ENCODE assay signal across 21 mouse cellular contexts in the genomic region with DNA sequence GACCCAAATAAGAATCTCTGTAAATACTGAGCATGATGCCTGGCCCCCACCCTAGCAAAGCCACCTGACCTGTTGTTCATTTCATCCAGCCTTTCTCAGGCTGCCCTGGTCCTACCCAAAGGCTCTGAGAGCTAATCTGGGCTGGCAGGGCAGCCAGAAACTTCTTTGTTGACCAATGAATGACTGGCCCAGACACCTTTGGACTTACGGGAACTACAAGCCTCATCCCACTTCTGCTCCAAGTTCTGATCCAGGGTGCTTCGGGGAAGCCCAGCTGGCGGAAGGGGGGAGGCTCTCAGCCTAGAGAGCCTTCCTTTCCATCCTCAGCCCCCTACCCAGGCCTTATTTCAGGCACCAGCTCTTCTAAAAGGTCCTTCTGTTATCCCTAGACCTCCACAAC. TPM values are rescaled to one million over a fixed set of nuclear protein-coding genes. Genes with fewer than 3 reads are reported as not detected.
DNase-seq lines count a peak whose midpoint lies in the region; ATAC-seq and TF ChIP-seq lines count a peak whose summit lies in the region.
"Had no signal": no experiment of that assay in that cellular context is flagged by ENCODE, and none has a peak within 500 bp of the region (broad histone marks: within the 10 kb centered on the region; RNA-seq: fewer than 3 reads in every experiment).

No protein-coding gene starts in this region.

- peak overlapping the region; percentile 81 for H3K27ac ChIP-seq in kidney, adult 2 months (ENCODE audit: insufficient read depth, low read depth, low read length)
- no peak overlapping the region for H3K27ac ChIP-seq in kidney, embryonic 14.5 days (ENCODE audit: low read depth, low read length)
- H3K27ac ChIP-seq in kidney, embryonic 15.5 days: no peak overlapping the region
- H3K27ac ChIP-seq in liver, embryonic 16.5 days (ENCODE audit: low read length): peak overlapping the region; percentile 64
- H3K27ac ChIP-seq: embryonic facial prominence, embryonic 13.5 days; hindbrain, embryonic 15.5 days had no signal

- DNase-seq in kidney, adult 2 months: peak; percentile 86
- peak; percentile 66 to 75 for DNase-seq in kidney, postnatal 36 days
- no peak for DNase-seq in frontal cortex, postnatal 36 days (ENCODE audit: low spot score in 2 of 2)
- DNase-seq in cerebellum, adult 8-10 months: no peak
- DNase-seq in thymus, postnatal 14 days: no peak
- DNase-seq: adrenal gland, adult 2 months; cerebellum, adult 2 months; cerebellum, postnatal 36 days; embryo, embryonic 11 days; gastrocnemius, postnatal 10 days; lung, postnatal 4 days; right cerebral cortex, postnatal 4 days had no signal

- no peak overlapping the region for H3K9ac ChIP-seq in kidney, embryonic 14.5 days (ENCODE audit: low read depth, low read length)
- H3K9ac ChIP-seq in kidney, embryonic 15.5 days: no peak overlapping the region
- H3K9ac ChIP-seq in liver, embryonic 16.5 days (ENCODE audit: low read depth, low read length): peak overlapping the region; percentile 44
- H3K9ac ChIP-seq: embryonic facial prominence, embryonic 13.5 days; hindbrain, embryonic 15.5 days had no signal

- peaks cover 22% of the 10 kb centered on the region for H3K4me1 ChIP-seq in kidney, adult 2 months (ENCODE audit: control insufficient read depth, insufficient read depth, low read length)
- H3K4me1 ChIP-seq in kidney, embryonic 14.5 days (ENCODE audit: control insufficient read depth, insufficient read depth, low read length): no peaks in the 10 kb centered on the region
- H3K4me1 ChIP-seq in kidney, embryonic 15.5 days: peaks cover 4% of the 10 kb centered on the region
- H3K4me1 ChIP-seq in liver, embryonic 16.5 days (ENCODE audit: control insufficient read depth, low read depth, low read length): peaks cover 3% of the 10 kb centered on the region
- H3K4me1 ChIP-seq: embryonic facial prominence, embryonic 13.5 days; hindbrain, embryonic 15.5 days had no signal

- H3K4me2 ChIP-seq in kidney, embryonic 14.5 days (replicated peaks; ENCODE audit: low read depth, low read length): no peak overlapping the region
- peak overlapping the region; percentile 19; the same call in 1 of the 2 replicates for H3K4me2 ChIP-seq in kidney, embryonic 15.5 days
- no peak overlapping the region for H3K4me2 ChIP-seq in liver, embryonic 16.5 days (ENCODE audit: low read depth, low read length)
- H3K4me2 ChIP-seq: embryonic facial prominence, embryonic 13.5 days; heart, embryonic 11.5 days; hindbrain, embryonic 15.5 days had no signal

- peaks cover 3% of the 10 kb centered on the region; the same call in 1 of the 2 replicates for H3K9me3 ChIP-seq in kidney, embryonic 14.5 days (ENCODE audit: control insufficient read depth, low read length)
- no peaks in the 10 kb centered on the region for H3K9me3 ChIP-seq in kidney, embryonic 15.5 days (replicated peaks)
- H3K9me3 ChIP-seq in liver, embryonic 16.5 days (replicated peaks; ENCODE audit: control insufficient read depth, low read length): 0 out of 2 replicates have a peak, but pooled peaks cover 3% of the 10 kb centered on the region
- H3K9me3 ChIP-seq: embryonic facial prominence, embryonic 13.5 days; hindbrain, embryonic 15.5 days had no signal

- peak; percentile 18 for TF ChIP-seq POLR2A in kidney, adult 2 months (IDR thresholded peaks at IDR 0.05; ENCODE audit: low read depth, low read length)

- H3K27me3 ChIP-seq in kidney, adult 2 months (replicated peaks; ENCODE audit: control insufficient read depth, insufficient read depth, low read length): no peaks in the 10 kb centered on the region
- H3K27me3 ChIP-seq in kidney, embryonic 14.5 days (ENCODE audit: control insufficient read depth, insufficient read depth, low read length): no peaks in the 10 kb centered on the region
- H3K27me3 ChIP-seq in kidney, embryonic 15.5 days: no peaks in the 10 kb centered on the region
- H3K27me3 ChIP-seq in liver, embryonic 16.5 days (ENCODE audit: control insufficient read depth, insufficient read depth, low read depth, low read length): no peaks in the 10 kb centered on the region
- H3K27me3 ChIP-seq: embryonic facial prominence, embryonic 13.5 days; hindbrain, embryonic 15.5 days had no signal

- no peak for ATAC-seq in kidney, embryonic 14.5 days (ENCODE audit: low FRiP score, low TSS enrichment)
- ATAC-seq in kidney, embryonic 15.5 days (replicated peaks; ENCODE audit: low FRiP score): no peak
- ATAC-seq in liver, embryonic 16.5 days (ENCODE audit: low read depth): no peak
- ATAC-seq: forebrain, embryonic 14.5 days had no signal

- no peak for TF ChIP-seq CTCF in kidney, adult 2 months (conservative IDR thresholded peaks at IDR 0.05; ENCODE audit: insufficient read depth, insufficient read length, low read depth, low read length)

- no peaks in the 10 kb centered on the region; the same call in 1 of the 2 replicates for H3K36me3 ChIP-seq in kidney, adult 2 months (ENCODE audit: control insufficient read depth, insufficient read depth, low read length)
- no peaks in the 10 kb centered on the region for H3K36me3 ChIP-seq in kidney, embryonic 14.5 days (ENCODE audit: control insufficient read depth, insufficient read depth, low read length)
- peaks cover 13% of the 10 kb centered on the region; the same call in 1 of the 2 replicates for H3K36me3 ChIP-seq in kidney, embryonic 15.5 days
- H3K36me3 ChIP-seq in liver, embryonic 16.5 days (ENCODE audit: control insufficient read depth, insufficient read depth): peaks cover 37% of the 10 kb centered on the region

- WGBS in kidney, adult 2 months: 62% methylated on average over 3 of the region's 3 CpGs
- WGBS in kidney, embryonic 14.5 days: 91% methylated on average over 3 of the region's 3 CpGs
- WGBS in kidney, embryonic 15.5 days: 91% methylated on average over 3 of the region's 3 CpGs
- WGBS in liver, embryonic 16.5 days (ENCODE audit: insufficient replicate concordance): 82% methylated on average over 3 of the region's 3 CpGs

- peak overlapping the region; percentile 35 for H3K4me3 ChIP-seq in kidney, adult 2 months (ENCODE audit: insufficient read depth, low read depth, low read length)
- H3K4me3 ChIP-seq in kidney, embryonic 14.5 days (ENCODE audit: low read length): no peak overlapping the region
- no peak overlapping the region for H3K4me3 ChIP-seq in kidney, embryonic 15.5 days (replicated peaks)
- H3K4me3 ChIP-seq in liver, embryonic 16.5 days (ENCODE audit: low read depth, low read length): peak overlapping the region; percentile 47
- H3K4me3 ChIP-seq: embryonic facial prominence, embryonic 13.5 days; hindbrain, embryonic 15.5 days had no signal

RNA-seq across cellular contexts. Expression of gene Serpinf2, which starts 0.6 kb away (rescaled TPM):
- 126 and 141 TPM in 2 replicates for polyA plus RNA-seq in kidney, adult 2 months (2012; rRNA removed)
- 3.9 and 8.4 TPM in 2 replicates for polyA plus RNA-seq in kidney, embryonic 14.5 days (2014; fragmentation: Nextera tagmentation; extraction: Ambion mirVana)
- polyA plus RNA-seq in kidney, embryonic 15.5 days (2015; fragmentation: Nextera tagmentation; extraction: Ambion mirVana): 35.4 and 47.2 TPM in 2 replicates
- polyA plus RNA-seq in liver, embryonic 16.5 days (2015; fragmentation: Nextera tagmentation; extraction: Ambion mirVana): 753 and 817 TPM in 2 replicates
- polyA plus RNA-seq: forebrain, embryonic 14.5 days; heart, postnatal 0 days; midbrain, postnatal 0 days had no signal

RNA-seq across cellular contexts. Expression of gene Wdr81, which starts 15.7 kb away (rescaled TPM):
- 17.7 and 21.0 TPM in 2 replicates for polyA plus RNA-seq in kidney, adult 2 months (2012; rRNA removed)
- 2.8 and 4.8 TPM in 2 replicates for polyA plus RNA-seq in kidney, embryonic 14.5 days (2014; fragmentation: Nextera tagmentation; extraction: Ambion mirVana)
- polyA plus RNA-seq in kidney, embryonic 15.5 days (2015; fragmentation: Nextera tagmentation; extraction: Ambion mirVana): 5.0 and 6.2 TPM in 2 replicates
- 22.6 and 24.9 TPM in 2 replicates for polyA plus RNA-seq in liver, embryonic 16.5 days (2015; fragmentation: Nextera tagmentation; extraction: Ambion mirVana)

RNA-seq across cellular contexts. Expression of gene Serpinf1, which starts 16.3 kb away (rescaled TPM):
- polyA plus RNA-seq in kidney, adult 2 months (2012; rRNA removed): 17.2 and 29.9 TPM in 2 replicates
- 118 and 120 TPM in 2 replicates for polyA plus RNA-seq in kidney, embryonic 14.5 days (2014; fragmentation: Nextera tagmentation; extraction: Ambion mirVana)
- polyA plus RNA-seq in kidney, embryonic 15.5 days (2015; fragmentation: Nextera tagmentation; extraction: Ambion mirVana): 129 and 140 TPM in 2 replicates
- polyA plus RNA-seq in liver, embryonic 16.5 days (2015; fragmentation: Nextera tagmentation; extraction: Ambion mirVana): 363 and 402 TPM in 2 replicates

RNA-seq across cellular contexts. Expression of gene Tlcd2, which starts 22.7 kb away (rescaled TPM):
- polyA plus RNA-seq in kidney, adult 2 months (2012; rRNA removed): 14.2 and 14.6 TPM in 2 replicates
- polyA plus RNA-seq in kidney, embryonic 14.5 days (2014; fragmentation: Nextera tagmentation; extraction: Ambion mirVana): 20.7 and 21.0 TPM in 2 replicates
- polyA plus RNA-seq in kidney, embryonic 15.5 days (2015; fragmentation: Nextera tagmentation; extraction: Ambion mirVana): 22.6 and 24.5 TPM in 2 replicates
- polyA plus RNA-seq in liver, embryonic 16.5 days (2015; fragmentation: Nextera tagmentation; extraction: Ambion mirVana): 19.6 and 20.4 TPM in 2 replicates

RNA-seq across cellular contexts. Expression of gene Prpf8, which starts 47.8 kb away (rescaled TPM):
- polyA plus RNA-seq in kidney, adult 2 months (2012; rRNA removed): 88.0 and 92.7 TPM in 2 replicates
- 56.4 and 103 TPM in 2 replicates for polyA plus RNA-seq in kidney, embryonic 14.5 days (2014; fragmentation: Nextera tagmentation; extraction: Ambion mirVana)
- 54.6 and 61.7 TPM in 2 replicates for polyA plus RNA-seq in kidney, embryonic 15.5 days (2015; fragmentation: Nextera tagmentation; extraction: Ambion mirVana)
- polyA plus RNA-seq in liver, embryonic 16.5 days (2015; fragmentation: Nextera tagmentation; extraction: Ambion mirVana): 24.1 and 25.3 TPM in 2 replicates

Comparison
In these comparisons a context has a peak if more than half of its experiments do, and no peak if none do; other contexts are left out.
1. H3K27ac ChIP-seq: peak in kidney, adult 2 months (single experiment) and liver, embryonic 16.5 days (single experiment); none in kidney, embryonic 14.5 days (single experiment) and kidney, embryonic 15.5 days (single experiment).
2. H3K4me3 ChIP-seq: peak in kidney, adult 2 months (single experiment) and liver, embryonic 16.5 days (single experiment); none in kidney, embryonic 14.5 days (single experiment) and kidney, embryonic 15.5 days (single experiment).
3. DNase-seq: peak in kidney, adult 2 months (single experiment) and kidney, postnatal 36 days (2 of 2); none in frontal cortex, postnatal 36 days (0 of 2), cerebellum, adult 8-10 months (single experiment) and thymus, postnatal 14 days (single experiment).